20 mouse cellular contexts compared by ENCODE assay signal in the genomic region with DNA sequence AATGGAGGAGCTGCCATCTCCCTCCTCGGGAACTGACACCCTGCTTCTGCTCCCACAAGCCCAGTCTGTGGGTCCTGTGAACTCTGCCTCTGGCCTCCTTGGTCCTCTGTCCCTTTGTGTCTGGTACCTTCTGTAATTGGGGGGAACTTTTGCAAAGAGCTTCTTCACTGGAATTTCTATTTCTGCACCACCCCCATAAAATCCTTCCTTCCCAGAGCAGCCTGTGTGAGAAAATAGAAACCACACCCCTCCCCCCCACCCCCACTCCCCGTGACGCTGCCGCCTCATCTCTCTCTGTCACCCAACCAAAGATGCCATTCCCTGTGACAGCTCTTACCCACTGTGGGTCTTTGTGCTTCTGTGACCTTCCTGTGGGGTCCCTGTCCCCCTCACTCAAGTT. TPM values are rescaled to one million over a fixed set of nuclear protein-coding genes. Genes with fewer than 3 reads are reported as not detected.
"Had no signal": no experiment of that assay in that cellular context is flagged by ENCODE, and none has a peak within 500 bp of the region (broad histone marks: within the 10 kb centered on the region; RNA-seq: fewer than 3 reads in every experiment).

No protein-coding gene starts in this region.

- H3K27ac ChIP-seq: kidney, embryonic 15.5 days; liver, embryonic 13.5 days; midbrain, embryonic 15.5 days; neural tube, embryonic 12.5 days; neural tube, embryonic 15.5 days; stomach, postnatal 0 days had no signal

- H3K4me1 ChIP-seq: kidney, embryonic 15.5 days; midbrain, embryonic 15.5 days; neural tube, embryonic 12.5 days; neural tube, embryonic 15.5 days had no signal

- H3K27me3 ChIP-seq: kidney, embryonic 15.5 days; liver, embryonic 13.5 days; midbrain, embryonic 15.5 days; neural tube, embryonic 12.5 days; neural tube, embryonic 15.5 days had no signal

- H3K9me3 ChIP-seq: kidney, embryonic 15.5 days; liver, embryonic 13.5 days; midbrain, embryonic 15.5 days; neural tube, embryonic 12.5 days; neural tube, embryonic 15.5 days had no signal

- H3K4me3 ChIP-seq: kidney, embryonic 15.5 days; liver, embryonic 13.5 days; midbrain, embryonic 15.5 days; neural tube, embryonic 12.5 days; neural tube, embryonic 15.5 days had no signal

- DNase-seq: kidney, adult 11 months; kidney, adult 8-10 months; kidney, postnatal 10 days; kidney, postnatal 4 days; liver, embryonic 13.5 days; lung, adult 2 months; lung, postnatal 14 days; lung, postnatal 4 days; retina, postnatal 1 day; right cerebral cortex, postnatal 4 days; thymus, postnatal 25 days had no signal

RNA-seq across cellular contexts. Expression of gene Vinac1, which starts 42.4 kb away (rescaled TPM):
- total RNA-seq: megakaryocyte progenitor cell, adult 5-6 weeks; megakaryocyte-erythroid progenitor cell, adult 5-6 weeks had no signal
- polyA plus RNA-seq: limb, embryonic 11.5 days; liver, embryonic 13.5 days; liver, embryonic 16.5 days had no signal
